Mouse (Mus musculus) kidney, postnatal 10 days (tissue): ENCODE measurements at regions not wholly inside any gene's neighbourhood (a gene's known extent, or its start where the extent isn't known, plus 50 kb on each side); places are given as distances from the start of the nearest gene placed in this dataset.

Experiments
- DNase-seq: peaks from one replicate; pipeline ENCODE4 v3.0.0; 2021; ENCODE audit warnings: mixed read lengths

DNA sequence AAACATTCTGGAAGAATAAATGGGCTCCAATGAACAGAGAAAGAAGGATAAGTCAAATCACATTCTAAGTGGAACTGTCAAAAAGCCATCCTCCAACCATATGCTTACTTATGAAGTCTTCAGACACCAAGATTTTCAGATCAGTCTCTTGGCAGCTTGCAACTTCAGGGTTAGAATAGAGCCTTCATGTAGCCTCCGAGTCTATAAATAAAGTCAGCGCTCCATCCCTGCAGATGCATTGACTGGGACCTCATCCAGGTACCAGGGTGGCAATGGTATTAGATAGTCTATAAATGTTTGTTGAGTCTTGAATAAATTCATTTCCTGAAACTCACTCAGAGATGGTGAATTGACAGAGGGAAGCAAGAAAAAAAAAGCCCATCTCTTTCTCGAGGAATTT, 107.2 kb upstream of the Eepd1 start:
- no peak for DNase-seq

- no peak for DNase-seq
These were observed 105.1 kb upstream of the Eepd1 start for GRCm38 (mm10) chr9:25376209-25376608.

- DNase-seq = no peak
These were observed 103.3 kb upstream of the Eepd1 start for GRCm38 (mm10) chr9:25377771-25378747.

GRCm38 (mm10) chr9:25385333-25385732, 96.0 kb upstream of the Eepd1 start:
- DNase-seq = no peak

DNA sequence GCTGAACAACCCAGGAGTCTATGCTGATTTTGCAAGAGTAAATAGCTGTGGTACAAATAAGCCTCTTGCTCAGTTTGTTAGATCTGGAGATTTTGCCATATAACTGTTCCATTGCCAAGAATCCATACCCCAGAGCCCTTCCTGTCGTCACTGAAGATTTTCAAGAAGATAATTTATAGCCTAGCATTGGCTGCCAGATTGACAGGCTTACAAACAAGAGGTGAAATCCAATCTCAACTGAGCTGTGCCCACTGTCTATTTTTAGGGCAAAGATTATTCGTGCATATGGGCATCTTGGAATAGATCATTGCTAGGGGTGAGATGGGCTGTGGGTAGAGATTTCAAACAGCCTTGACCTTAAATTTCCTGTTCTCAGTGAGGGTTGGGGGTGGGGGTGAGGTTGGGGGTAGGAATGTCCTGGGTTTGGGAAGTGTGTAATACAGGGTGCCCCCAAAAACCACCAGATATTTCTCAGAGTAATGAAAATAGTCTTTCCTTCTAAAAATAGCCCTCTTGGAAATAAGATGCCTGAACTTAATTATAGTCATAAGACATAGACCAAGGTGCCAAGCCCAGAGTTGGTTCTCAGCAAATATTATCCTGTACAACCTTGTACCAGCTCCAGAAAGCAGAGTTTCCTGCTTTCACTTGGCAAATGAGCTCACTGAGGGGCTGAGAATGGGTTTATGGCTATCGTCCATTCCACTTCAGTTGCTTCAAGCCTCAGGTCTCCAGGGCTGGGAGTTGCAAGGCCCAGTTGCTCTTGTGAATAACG, 93.3 kb upstream of the Eepd1 start:
- DNase-seq = no peak

- DNase-seq = no peak
These were observed 92.0 kb upstream of the Eepd1 start for GRCm38 (mm10) chr9:25389351-25389750.

GRCm38 (mm10) chr9:25400647-25401335, 80.6 kb upstream of the Eepd1 start:
- DNase-seq = peak; percentile 52

DNA sequence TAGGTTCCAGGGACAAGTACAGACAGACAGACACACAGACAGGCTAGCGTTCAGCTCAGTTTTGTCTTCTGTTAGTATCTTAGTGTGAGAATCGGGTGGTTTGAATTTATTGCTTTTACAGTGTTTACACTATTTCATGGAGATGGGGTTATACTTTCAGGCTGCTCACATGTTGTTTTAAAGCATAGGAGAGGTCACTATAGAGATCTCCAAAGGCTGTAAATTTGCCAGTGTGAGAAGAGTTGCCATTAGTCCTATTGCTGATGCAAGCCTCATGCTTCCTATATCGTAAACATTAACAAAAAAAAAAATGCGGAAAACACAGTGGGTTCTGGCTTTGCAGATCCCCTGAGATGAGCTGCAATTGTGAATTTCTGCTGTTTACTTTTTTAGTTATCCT, 75.5 kb upstream of the Eepd1 start:
- no peak for DNase-seq

GRCm38 (mm10) chr9:25408518-25408917, 72.8 kb upstream of the Eepd1 start:
- no peak for DNase-seq

DNA sequence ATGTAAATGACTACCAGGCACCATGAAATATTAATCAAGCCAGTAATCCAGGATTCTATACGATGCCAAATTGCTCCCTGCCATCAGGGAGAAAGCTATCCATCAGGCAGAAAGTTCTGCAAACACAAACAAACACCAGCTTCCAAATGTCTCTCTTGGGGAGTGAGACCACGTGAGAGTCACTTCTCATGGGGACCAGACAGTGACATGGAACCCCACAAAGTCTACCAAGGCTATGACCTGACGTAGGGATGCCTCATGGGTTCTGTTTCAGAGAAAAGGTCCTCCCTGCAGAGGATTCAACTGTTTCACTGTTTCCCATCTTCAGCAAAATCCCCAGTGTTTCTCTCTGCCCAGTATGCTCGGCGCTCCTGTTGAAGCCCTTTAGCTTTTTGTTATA, 71.6 kb upstream of the Eepd1 start:
- no peak for DNase-seq

DNA sequence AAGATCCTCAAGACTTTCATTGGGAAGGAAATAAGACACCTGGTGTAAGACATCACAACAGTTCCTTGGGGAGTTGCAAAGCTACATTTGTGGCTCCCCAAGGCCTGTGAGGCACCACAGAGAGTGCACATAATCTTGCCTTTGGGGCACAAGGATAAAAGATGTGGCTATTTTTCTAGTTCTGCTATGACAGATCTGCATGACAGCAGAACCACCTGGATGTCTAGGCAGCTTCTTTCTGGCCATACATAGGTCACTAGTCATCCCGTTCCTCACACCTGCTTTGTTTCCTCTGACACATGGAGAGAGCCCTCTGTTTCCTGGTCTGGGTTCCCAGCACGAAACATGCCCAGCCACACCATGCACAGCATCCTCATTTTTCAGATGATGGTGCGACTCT, 67.5 kb upstream of the Eepd1 start:
- no peak for DNase-seq

GRCm38 (mm10) chr9:25414315-25414714, 67.0 kb upstream of the Eepd1 start:
- DNase-seq = no peak

DNA sequence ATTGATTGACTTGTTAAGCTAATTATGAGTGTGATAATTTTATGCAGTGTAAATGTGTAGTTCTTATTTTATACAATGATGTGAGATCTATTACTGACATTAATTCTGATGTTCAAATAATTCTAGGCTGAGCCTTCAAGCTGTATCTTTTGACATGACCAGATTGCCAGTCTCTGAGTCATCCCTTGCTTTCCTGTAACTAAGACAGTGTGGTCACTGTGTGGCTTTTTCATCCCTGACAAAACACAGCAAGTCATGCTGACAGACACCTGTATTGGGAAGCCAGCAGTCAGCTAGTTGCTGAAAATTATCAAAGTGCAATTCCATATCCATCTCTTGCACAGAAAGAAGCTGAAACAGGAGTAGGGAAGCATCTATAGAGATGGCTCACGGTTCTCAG, 54.4 kb upstream of the Eepd1 start:
- no peak for DNase-seq

- no peak for DNase-seq
These were observed 51.7 kb upstream of the Eepd1 start for GRCm38 (mm10) chr9:25429450-25430213.
